Mouse (Mus musculus) embryonic facial prominence, embryonic 14.5 days (tissue): ENCODE data around the gene Dip2b. TPM values are rescaled to one million over a fixed set of nuclear protein-coding genes. Genes with fewer than 3 reads are reported as not detected.
A peak's percentile ranks its signal among the peaks of the same experiment; 100 is the strongest.

Experiments used
- ATAC-seq: fragments of 200-750 bp; cut with Nextera tagmentation; 2 replicates; pipeline ENCODE4 v1.8.0; 2017; ENCODE audit warnings: low read depth, moderate number of reproducible peaks, moderate TSS enrichment
- DNase-seq: peaks from one replicate; pipeline ENCODE4 v3.0.0-alpha.2; 2015; ENCODE audit warnings: low spot score
- H3K27ac ChIP-seq: fragments of 300-500 bp; sonication (generic); replicated peaks from 2 replicates; pipeline ENCODE4 v1.5.1; 2014; ENCODE audit warnings: low read depth, mild to moderate bottlenecking, low read length, moderate library complexity
- H3K27me3 ChIP-seq: fragments of 300-500 bp; sonication (generic); replicated peaks from 2 replicates; pipeline ENCODE4 v1.6.1; 2014; ENCODE audit warnings: low read length; ENCODE audit not compliant: control insufficient read depth, insufficient read depth
- H3K36me3 ChIP-seq: fragments of 300-500 bp; sonication (generic); 2 replicates; pipeline ENCODE4 v1.6.1; 2014; ENCODE audit warnings: low read length, mixed read lengths; ENCODE audit not compliant: control insufficient read depth, insufficient read depth
- H3K4me1 ChIP-seq: fragments of 300-500 bp; sonication (generic); 2 replicates; pipeline ENCODE4 v1.6.1; 2014; ENCODE audit warnings: antibody characterized with exemption, low read length; ENCODE audit not compliant: control insufficient read depth, insufficient read depth
- H3K4me2 ChIP-seq: fragments of 300-500 bp; sonication (generic); 2 replicates; pipeline ENCODE4 v1.6.1; 2014; ENCODE audit warnings: low read depth, mild to moderate bottlenecking, low read length, moderate library complexity, mixed read lengths
- H3K4me3 ChIP-seq: fragments of 300-500 bp; sonication (generic); 2 replicates; pipeline ENCODE4 v1.5.1; 2014; ENCODE audit warnings: low read depth, mild to moderate bottlenecking, low read length
- H3K9ac ChIP-seq: fragments of 300-500 bp; sonication (generic); 2 replicates; pipeline ENCODE4 v1.6.1; 2014; ENCODE audit warnings: low read depth, mild to moderate bottlenecking, low read length, moderate library complexity, mixed read lengths
- H3K9me3 ChIP-seq: fragments of 300-500 bp; sonication (generic); 2 replicates; pipeline ENCODE4 v1.6.1; 2016; ENCODE audit warnings: low read length; ENCODE audit not compliant: control insufficient read depth
- WGBS: fragments of 180-500 bp; shearing (Covaris S2); extraction: QIAGEN DNeasy Blood & Tissue Kit; methylation state at CpG from one replicate; pipeline ENCODE4 v1.1.7; 2014; 5-methylcytosine and 5-hydroxymethylcytosine counted together
- polyA plus RNA-seq: library from polyadenylated mRNA; unstranded; fragments of >200 nt; fragmentation: Nextera tagmentation; extraction: Ambion mirVana; gene quantifications from 2 replicates; pipeline ENCODE4 v1.2.1, GENCODE M21; 2014

Dip2b gene
- polyA plus RNA-seq, 1 experiment from 2014 or later, result 15.3 TPM

GRCm38 (mm10) chr15:100116325-100116724 lies 77.9 kb downstream of the Dip2b start:
- no peak overlapping the region for H3K4me3 ChIP-seq
- peaks cover 4% of the 10 kb centered on the region; the same call in 1 of the 2 replicates for H3K4me1 ChIP-seq
- no peak overlapping the region for H3K9ac ChIP-seq
- no peak for DNase-seq
- WGBS, result 92% methylated on average over 13 of the region's 13 CpGs
- no peak for ATAC-seq
- peaks cover 25% of the 10 kb centered on the region for H3K36me3 ChIP-seq
- H3K27ac ChIP-seq, result no peak overlapping the region
- H3K27me3 ChIP-seq, result no peaks in the 10 kb centered on the region
- H3K4me2 ChIP-seq, result no peak overlapping the region
- H3K9me3 ChIP-seq, result no peaks in the 10 kb centered on the region

- H3K9ac ChIP-seq, result no peak overlapping the region
- no peak overlapping the region for H3K4me3 ChIP-seq
- H3K4me1 ChIP-seq, result no peaks in the 10 kb centered on the region
- 64% methylated on average over 6 of the region's 6 CpGs for WGBS
- no peaks in the 10 kb centered on the region for H3K27me3 ChIP-seq
- no peak overlapping the region for H3K27ac ChIP-seq
- DNase-seq (peak; percentile 50), ATAC-seq (peak; percentile 53)
- H3K36me3 ChIP-seq, result peaks cover 25% of the 10 kb centered on the region
- no peak overlapping the region for H3K4me2 ChIP-seq
- H3K9me3 ChIP-seq, result no peaks in the 10 kb centered on the region
These were observed 80.8 kb downstream of the Dip2b start for GRCm38 (mm10) chr15:100119225-100119788.

- Histone ChIP-seq H3K27me3 (no peaks in the 10 kb centered on the region), H3K9me3 (no peaks in the 10 kb centered on the region), H3K36me3 (peaks cover 22% of the 10 kb centered on the region), H3K4me2 (no peak overlapping the region), H3K9ac (no peak overlapping the region), H3K27ac (no peak overlapping the region), H3K4me3 (no peak overlapping the region), H3K4me1 (no peaks in the 10 kb centered on the region)
- no peak for ATAC-seq
- DNase-seq, result no peak
- WGBS, result 90% methylated on average over 6 of the region's 6 CpGs
These were observed 83.0 kb downstream of the Dip2b start for GRCm38 (mm10) chr15:100121437-100121836.

- no peaks in the 10 kb centered on the region for H3K9me3 ChIP-seq
- 0 out of 2 replicates have a peak, but pooled peaks cover under 1% of the 10 kb centered on the region for H3K36me3 ChIP-seq
- H3K4me2 ChIP-seq, result no peak overlapping the region
- no peaks in the 10 kb centered on the region for H3K27me3 ChIP-seq
- no peak for ATAC-seq
- no peaks in the 10 kb centered on the region for H3K4me1 ChIP-seq
- WGBS, result 65% methylated on average over 5 of the region's 5 CpGs
- H3K4me3 ChIP-seq, result no peak overlapping the region
- no peak for DNase-seq
- no peak overlapping the region for H3K9ac ChIP-seq
- H3K27ac ChIP-seq, result no peak overlapping the region
These were observed 85.4 kb downstream of the Dip2b start for GRCm38 (mm10) chr15:100123867-100124266.

GRCm38 (mm10) chr15:100125245-100125644 lies 86.8 kb downstream of the Dip2b start:
- no peaks in the 10 kb centered on the region for H3K27me3 ChIP-seq
- no peak overlapping the region for H3K9ac ChIP-seq
- H3K4me3 ChIP-seq, result no peak overlapping the region
- peak overlapping the region; percentile 24 for H3K27ac ChIP-seq
- no peaks in the 10 kb centered on the region for H3K4me1 ChIP-seq
- H3K36me3 ChIP-seq, result no peaks in the 10 kb centered on the region
- H3K9me3 ChIP-seq, result no peaks in the 10 kb centered on the region
- ATAC-seq (no peak), DNase-seq (no peak)
- WGBS, result 85% methylated on average over 6 of the region's 6 CpGs
- H3K4me2 ChIP-seq, result no peak overlapping the region

- no peaks in the 10 kb centered on the region for H3K9me3 ChIP-seq
- H3K36me3 ChIP-seq, result no peaks in the 10 kb centered on the region
- DNase-seq (peak; percentile 87), ATAC-seq (peak; percentile 84)
- no peaks in the 10 kb centered on the region for H3K27me3 ChIP-seq
- 17% methylated on average over 11 of the region's 11 CpGs for WGBS
- H3K4me2 ChIP-seq, result no peak overlapping the region
- no peaks in the 10 kb centered on the region for H3K4me1 ChIP-seq
- H3K9ac ChIP-seq, result no peak overlapping the region
- H3K4me3 ChIP-seq, result no peak overlapping the region
- no peak overlapping the region for H3K27ac ChIP-seq
These were observed 88.1 kb downstream of the Dip2b start for GRCm38 (mm10) chr15:100126456-100127107.

- no peaks in the 10 kb centered on the region for H3K9me3 ChIP-seq
- H3K27ac ChIP-seq, result no peak overlapping the region
- 70% methylated on average over 7 of the region's 7 CpGs for WGBS
- ATAC-seq (no peak), DNase-seq (no peak)
- no peak overlapping the region for H3K4me2 ChIP-seq
- H3K27me3 ChIP-seq, result no peaks in the 10 kb centered on the region
- H3K36me3 ChIP-seq, result peaks cover 4% of the 10 kb centered on the region; the same call in 1 of the 2 replicates
- no peak overlapping the region for H3K4me3 ChIP-seq
- no peaks in the 10 kb centered on the region for H3K4me1 ChIP-seq
- H3K9ac ChIP-seq, result no peak overlapping the region
These were observed 90.8 kb downstream of the Dip2b start for GRCm38 (mm10) chr15:100129151-100129790.

GRCm38 (mm10) chr15:100139665-100140064 lies 101.2 kb downstream of the Dip2b start:
- Histone ChIP-seq H3K27ac (no peak overlapping the region), H3K27me3 (no peaks in the 10 kb centered on the region), H3K4me3 (no peak overlapping the region), H3K4me1 (no peaks in the 10 kb centered on the region), H3K9me3 (no peaks in the 10 kb centered on the region), H3K36me3 (no peaks in the 10 kb centered on the region), H3K9ac (no peak overlapping the region), H3K4me2 (no peak overlapping the region)
- ATAC-seq, result no peak
- no peak for DNase-seq
- WGBS, result 95% methylated on average over 5 of the region's 5 CpGs
